Mouse (Mus musculus) stomach, postnatal 0 days (tissue): ENCODE results near the gene Armc3. TPM values are rescaled to one million over a fixed set of nuclear protein-coding genes. Genes with fewer than 3 reads are reported as not detected.

ENCODE experiments used
- ATAC-seq: fragments of 200-750 bp; cut with Nextera tagmentation; 2 replicates; pipeline ENCODE4 v1.8.0; 2017; ENCODE audit not compliant: low FRiP score, low TSS enrichment
- DNase-seq: peaks from one replicate; pipeline ENCODE4 v3.0.0-alpha.2; 2016; ENCODE audit warnings: low spot score
- H3K27ac ChIP-seq: fragments of 300-500 bp; sonication (generic); replicated peaks from 2 replicates; pipeline ENCODE4 v1.5.1; 2014; ENCODE audit warnings: mild to moderate bottlenecking, control low read depth
- H3K27me3 ChIP-seq: fragments of 300-500 bp; sonication (generic); 2 replicates; pipeline ENCODE4 v1.6.1; 2014; ENCODE audit warnings: low read length; ENCODE audit not compliant: control insufficient read depth, insufficient read depth
- H3K36me3 ChIP-seq: fragments of 300-500 bp; sonication (generic); 2 replicates; pipeline ENCODE4 v1.6.1; 2014; ENCODE audit warnings: low read length, mixed read lengths; ENCODE audit not compliant: control insufficient read depth, insufficient read depth
- H3K4me1 ChIP-seq: fragments of 300-500 bp; sonication (generic); replicated peaks from 2 replicates; pipeline ENCODE4 v1.6.1; 2014; ENCODE audit warnings: antibody characterized with exemption; ENCODE audit not compliant: control insufficient read depth, insufficient read depth
- H3K4me2 ChIP-seq: fragments of 300-500 bp; sonication (generic); replicated peaks from 2 replicates; pipeline ENCODE4 v1.6.1; 2014; ENCODE audit warnings: low read depth, mild to moderate bottlenecking, control low read depth, moderate library complexity
- H3K4me3 ChIP-seq: fragments of 300-500 bp; sonication (generic); 2 replicates; pipeline ENCODE4 v1.5.1; 2014; ENCODE audit warnings: low read depth, low read length, control low read depth
- H3K9ac ChIP-seq: fragments of 300-500 bp; sonication (generic); 2 replicates; pipeline ENCODE4 v1.6.1; 2014; ENCODE audit warnings: mild to moderate bottlenecking, low read length, control low read depth, mixed read lengths
- H3K9me3 ChIP-seq: fragments of 300-500 bp; sonication (generic); 2 replicates; pipeline ENCODE4 v1.6.1; 2016; ENCODE audit warnings: low read length; ENCODE audit not compliant: control insufficient read depth
- CTCF ChIP-seq: IDR thresholded peaks from 2 replicates; pipeline ENCODE4 v1.5.1; 2016; ENCODE audit warnings: antibody characterized with exemption, low read depth, mild to moderate bottlenecking, moderate library complexity
- EP300 ChIP-seq: optimal IDR thresholded peaks from 2 replicates; pipeline ENCODE3; 2016; ENCODE audit warnings: antibody characterized with exemption
- WGBS: fragments of 180-500 bp; shearing (Covaris S2); extraction: QIAGEN DNeasy Blood & Tissue Kit; methylation state at CpG from one replicate; pipeline ENCODE4 v1.1.7; 2014; 5-methylcytosine and 5-hydroxymethylcytosine counted together
- polyA plus RNA-seq: library from polyadenylated mRNA; unstranded; fragments of >200 nt; fragmentation: Nextera tagmentation; extraction: Ambion mirVana; gene quantifications from 2 replicates; pipeline ENCODE4 v1.2.1, GENCODE M21; 2015

Gene Armc3
- polyA plus RNA-seq, 1 experiment from 2014 or later = 0.04 TPM

DNA sequence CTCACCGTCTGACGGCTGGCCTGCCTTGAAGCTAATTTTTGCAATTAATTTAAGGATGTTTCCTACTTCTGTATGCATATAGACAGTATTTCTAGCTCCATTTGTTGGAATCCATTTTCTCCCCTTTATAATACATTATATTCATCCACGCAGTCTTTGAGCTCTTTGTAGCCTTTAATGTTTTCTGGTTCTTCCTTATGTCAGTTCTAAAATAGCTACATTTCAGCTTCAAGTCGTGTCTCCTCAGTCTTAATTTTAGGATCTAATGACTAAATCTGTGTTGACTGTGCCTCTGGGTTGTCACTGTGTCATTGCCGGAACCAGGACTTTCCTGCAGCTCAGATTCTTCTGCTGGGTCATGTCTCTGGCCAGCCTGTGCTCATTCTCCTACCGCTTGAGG is 61.3 kb downstream of the Armc3 start:
- H3K4me1 ChIP-seq = no peaks in the 10 kb centered on the region
- ATAC-seq (no peak), DNase-seq (no peak)
- TF ChIP-seq CTCF = no peak
- TF ChIP-seq EP300 = no peak
- H3K4me2 ChIP-seq = no peak overlapping the region
- no peak overlapping the region for H3K4me3 ChIP-seq
- no peaks in the 10 kb centered on the region for H3K36me3 ChIP-seq
- H3K27me3 ChIP-seq = no peaks in the 10 kb centered on the region
- no peak overlapping the region for H3K27ac ChIP-seq
- no peaks in the 10 kb centered on the region for H3K9me3 ChIP-seq
- H3K9ac ChIP-seq = no peak overlapping the region
- WGBS = 85% methylated on average over 6 of the region's 6 CpGs

- no peak overlapping the region for H3K4me3 ChIP-seq
- H3K4me2 ChIP-seq = no peak overlapping the region
- no peaks in the 10 kb centered on the region for H3K4me1 ChIP-seq
- WGBS = 64% methylated on average over 5 of the region's 5 CpGs
- ATAC-seq (no peak), DNase-seq (no peak)
- H3K27ac ChIP-seq = no peak overlapping the region
- no peaks in the 10 kb centered on the region for H3K36me3 ChIP-seq
- H3K9me3 ChIP-seq = no peaks in the 10 kb centered on the region
- no peak for TF ChIP-seq EP300
- TF ChIP-seq CTCF = peak; percentile 43
- no peak overlapping the region for H3K9ac ChIP-seq
- no peaks in the 10 kb centered on the region for H3K27me3 ChIP-seq
These were observed 64.3 kb downstream of the Armc3 start for GRCm38 (mm10) chr2:19263375-19263774.

DNA sequence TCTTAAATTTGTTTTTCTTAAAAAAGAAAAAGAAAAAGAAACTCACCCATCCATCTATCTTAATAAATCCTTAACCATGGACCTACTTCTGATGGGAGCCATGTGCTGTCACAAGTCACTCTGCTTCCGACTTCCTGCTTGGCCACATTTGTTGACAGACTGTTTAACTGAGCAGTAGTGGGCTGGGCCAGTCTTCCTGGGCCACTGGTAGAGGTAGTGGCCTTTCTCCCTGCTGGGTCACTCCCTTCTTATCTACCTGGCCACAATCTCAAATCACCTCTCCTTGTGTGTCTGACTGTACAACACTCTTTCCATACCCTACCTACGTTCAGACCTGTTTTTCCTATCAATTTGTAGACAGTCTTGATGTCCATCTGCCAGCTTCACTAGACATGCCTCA is 66.7 kb downstream of the Armc3 start:
- no peaks in the 10 kb centered on the region for H3K27me3 ChIP-seq
- H3K4me1 ChIP-seq = no peaks in the 10 kb centered on the region
- H3K4me2 ChIP-seq = no peak overlapping the region
- no peak overlapping the region for H3K27ac ChIP-seq
- H3K9ac ChIP-seq = no peak overlapping the region
- no peak for TF ChIP-seq CTCF
- TF ChIP-seq EP300 = no peak
- WGBS = 61% methylated on average over 2 of the region's 2 CpGs
- H3K36me3 ChIP-seq = no peaks in the 10 kb centered on the region
- DNase-seq = peak; percentile 28
- H3K4me3 ChIP-seq = no peak overlapping the region
- peak; percentile 81; the same call in 1 of the 2 replicates for ATAC-seq
- no peaks in the 10 kb centered on the region for H3K9me3 ChIP-seq

DNA sequence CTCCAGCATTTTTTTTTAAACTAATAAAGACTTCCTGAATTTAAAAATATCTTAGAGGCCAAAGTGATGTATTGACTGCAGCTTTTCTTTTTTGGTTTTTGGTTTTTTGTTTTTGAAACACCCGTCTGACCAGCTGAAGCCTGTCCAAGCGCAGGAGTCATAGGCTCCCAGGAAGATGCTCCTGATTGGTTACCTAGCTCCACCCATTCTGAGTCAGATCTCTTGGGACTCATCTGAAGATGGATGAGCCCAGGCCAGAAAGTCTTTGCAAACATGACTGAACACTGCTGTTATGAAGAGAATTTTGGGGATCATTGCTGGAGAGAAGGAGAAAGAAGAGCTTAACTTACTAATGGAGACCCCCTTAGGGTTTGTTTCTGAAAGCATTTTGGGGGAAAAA is 68.3 kb downstream of the Armc3 start:
- DNase-seq (no peak), ATAC-seq (no peak)
- TF ChIP-seq CTCF = no peak
- TF ChIP-seq EP300 = no peak
- no peaks in the 10 kb centered on the region for H3K27me3 ChIP-seq
- H3K36me3 ChIP-seq = no peaks in the 10 kb centered on the region
- no peak overlapping the region for H3K4me2 ChIP-seq
- no peak overlapping the region for H3K9ac ChIP-seq
- no peak overlapping the region for H3K27ac ChIP-seq
- no peak overlapping the region for H3K4me3 ChIP-seq
- 41% methylated on average over 2 of the region's 2 CpGs for WGBS
- no peaks in the 10 kb centered on the region for H3K4me1 ChIP-seq
- no peaks in the 10 kb centered on the region for H3K9me3 ChIP-seq

DNA sequence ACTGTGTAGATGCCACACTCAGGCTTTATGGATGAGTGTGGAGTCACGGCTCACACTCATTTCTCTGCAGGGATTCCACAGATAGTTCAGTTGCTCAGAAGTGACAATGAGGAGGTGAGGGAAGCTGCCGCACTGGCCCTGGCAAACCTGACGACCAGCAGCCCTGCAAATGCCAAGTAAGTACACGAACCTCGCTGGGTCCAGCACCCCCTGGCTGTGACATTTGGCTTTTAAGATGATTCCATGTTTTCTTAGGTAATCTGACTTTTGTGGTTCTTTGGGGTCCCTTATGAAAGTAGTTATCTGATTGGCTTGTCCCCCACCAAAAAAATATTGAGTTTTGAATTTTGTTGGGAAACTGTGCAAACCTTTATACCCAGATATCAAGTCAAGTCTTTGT is 70.9 kb downstream of the Armc3 start:
- Histone ChIP-seq H3K4me3 (no peak overlapping the region), H3K9ac (no peak overlapping the region), H3K27ac (no peak overlapping the region), H3K9me3 (no peaks in the 10 kb centered on the region), H3K36me3 (no peaks in the 10 kb centered on the region), H3K4me1 (no peaks in the 10 kb centered on the region), H3K27me3 (no peaks in the 10 kb centered on the region), H3K4me2 (no peak overlapping the region)
- ATAC-seq (no peak), DNase-seq (no peak)
- TF ChIP-seq CTCF (peak; percentile 58), EP300 (no peak)
- WGBS = 60% methylated on average over 5 of the region's 5 CpGs

GRCm38 (mm10) chr2:19270709-19271120 is 71.6 kb downstream of the Armc3 start:
- TF ChIP-seq EP300 (no peak), CTCF (no peak; the same call in 1 of the 2 replicates)
- H3K36me3 ChIP-seq = no peaks in the 10 kb centered on the region
- no peak overlapping the region for H3K9ac ChIP-seq
- no peaks in the 10 kb centered on the region for H3K4me1 ChIP-seq
- no peak overlapping the region for H3K4me2 ChIP-seq
- ATAC-seq (peak; percentile 54; the same call in 1 of the 2 replicates), DNase-seq (peak; percentile 30)
- no peaks in the 10 kb centered on the region for H3K9me3 ChIP-seq
- H3K27ac ChIP-seq = no peak overlapping the region
- WGBS = 50% methylated on average over 9 of the region's 9 CpGs
- H3K27me3 ChIP-seq = no peaks in the 10 kb centered on the region
- H3K4me3 ChIP-seq = no peak overlapping the region
